Mouse (Mus musculus): ENCODE measurements at regions not wholly inside any gene's neighbourhood (a gene's known extent, or its start where the extent isn't known, plus 50 kb on each side); places are given as distances from the start of the nearest gene placed in this dataset.
A peak's percentile ranks its signal among the peaks of the same experiment; 100 is the strongest.

GRCm38 (mm10) chr4:64224918-64225317 is 178.1 kb upstream of the Tnc start:
- peak in 1 of 2 experiments; percentile 36 for DNase-seq (ENCODE audit: extremely low spot score in 1 of 2, low spot score in 2 of 2)
- intact Hi-C loops (cut with DNase I): no loop called here

GRCm38 (mm10) chr4:64219802-64220201 is 173.0 kb upstream of the Tnc start:
- intact Hi-C loops (cut with DNase I): no loop called here
- no peak for DNase-seq (ENCODE audit: extremely low spot score in 1 of 2, low spot score in 2 of 2)

GRCm38 (mm10) chr4:64207118-64207868 is 160.5 kb upstream of the Tnc start:
- DNase-seq (ENCODE audit: extremely low spot score in 1 of 2, low spot score in 2 of 2): peak in 1 of 2 experiments; percentile 9
- intact Hi-C loops (cut with DNase I): no loop called here

GRCm38 (mm10) chr4:64200808-64201190 is 154.0 kb upstream of the Tnc start:
- intact Hi-C loops (cut with DNase I): no loop called here
- no peak for DNase-seq (ENCODE audit: extremely low spot score in 1 of 2, low spot score in 2 of 2)

- intact Hi-C loops (cut with DNase I): no loop called here
- DNase-seq (ENCODE audit: extremely low spot score in 1 of 2, low spot score in 2 of 2): peak; percentile 31 to 63
These were observed 153.5 kb upstream of the Tnc start for GRCm38 (mm10) chr4:64200151-64200807.

DNA sequence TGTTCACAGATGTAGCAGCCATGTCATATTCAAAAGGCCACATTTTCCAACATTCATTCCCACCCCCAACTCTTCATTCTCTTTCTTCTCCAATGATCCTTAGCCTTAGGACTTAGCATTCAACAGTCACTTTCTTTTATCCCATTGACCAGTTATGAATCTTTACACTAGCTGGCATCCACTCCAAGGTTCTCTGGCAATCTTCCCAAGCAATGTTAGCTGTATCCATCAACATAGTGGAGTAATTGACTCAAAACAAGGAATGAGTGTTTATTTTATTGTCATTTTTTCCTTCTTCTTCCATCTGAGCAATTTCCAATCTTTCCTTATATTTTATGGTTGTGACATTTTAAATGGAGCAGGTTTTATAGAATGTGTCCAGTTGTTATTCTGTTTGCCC is 138.2 kb upstream of the Tnc start:
- DNase-seq (ENCODE audit: extremely low spot score in 1 of 2, low spot score in 2 of 2): no peak
- intact Hi-C loops (cut with DNase I): no loop called here

DNA sequence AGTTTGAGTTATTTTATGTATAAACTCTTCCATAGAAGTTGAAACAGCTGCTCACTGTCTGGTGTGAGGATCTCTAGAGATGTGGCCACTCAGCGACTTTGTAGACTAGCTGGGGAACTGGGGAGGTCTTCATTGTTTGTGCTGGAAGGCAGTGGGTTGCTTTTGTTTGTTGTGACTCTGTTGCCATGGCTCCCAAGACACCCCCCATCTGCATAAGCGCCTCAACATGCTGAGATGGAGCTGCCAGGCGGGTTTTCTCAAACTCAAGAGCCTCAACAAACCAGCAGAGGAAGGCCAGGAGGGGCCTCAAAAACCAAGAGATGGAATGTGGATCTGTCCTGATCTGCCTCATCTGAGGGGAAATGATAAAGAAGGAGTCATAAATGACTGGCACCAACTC is 129.1 kb upstream of the Tnc start:
- DNase-seq (ENCODE audit: extremely low spot score in 1 of 2, low spot score in 2 of 2): peak in 1 of 2 experiments; percentile 18
- intact Hi-C loops (cut with DNase I): no loop called here

GRCm38 (mm10) chr4:64171476-64171875 is 124.7 kb upstream of the Tnc start:
- DNase-seq (ENCODE audit: extremely low spot score in 1 of 2, low spot score in 2 of 2): no peak
- intact Hi-C loops (cut with DNase I): no loop called here

DNA sequence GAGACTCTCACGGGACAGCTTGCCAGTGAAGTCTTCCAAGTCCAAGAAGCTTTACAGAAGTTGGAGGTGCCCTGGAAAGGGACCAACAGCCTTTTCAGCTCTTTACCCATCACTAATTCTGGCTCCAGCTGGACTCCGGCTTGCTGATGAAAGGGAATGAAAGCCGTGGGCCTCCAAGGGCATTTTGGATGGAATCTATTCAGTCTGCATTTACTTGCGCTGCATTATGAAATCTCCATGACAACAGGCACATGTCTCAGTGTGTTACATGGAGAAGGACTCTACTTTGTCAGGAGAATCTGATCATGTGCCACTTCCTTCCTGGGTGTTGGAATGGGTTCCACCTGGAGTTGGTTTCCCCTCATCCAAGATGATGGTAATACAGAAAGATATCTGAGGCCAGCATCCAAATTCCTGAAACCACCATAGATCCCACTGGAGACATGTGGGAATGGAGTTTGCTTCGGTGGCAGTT is 102.2 kb upstream of the Tnc start:
- intact Hi-C loops (cut with DNase I): loop anchor here (5.0 kb wide), 1 partner anchor 102 kb away; the partner anchor contains the start of gene Tnc
- DNase-seq (ENCODE audit: extremely low spot score in 1 of 2, low spot score in 2 of 2): peak; percentile 45 to 76

- no peak for DNase-seq (ENCODE audit: extremely low spot score in 1 of 2, low spot score in 2 of 2)
- intact Hi-C loops (cut with DNase I): loop anchor here (5.0 kb wide), 1 partner anchor 99 kb away; the partner anchor contains the start of gene Tnc
These were observed 99.1 kb upstream of the Tnc start for GRCm38 (mm10) chr4:64145924-64146323.

DNA sequence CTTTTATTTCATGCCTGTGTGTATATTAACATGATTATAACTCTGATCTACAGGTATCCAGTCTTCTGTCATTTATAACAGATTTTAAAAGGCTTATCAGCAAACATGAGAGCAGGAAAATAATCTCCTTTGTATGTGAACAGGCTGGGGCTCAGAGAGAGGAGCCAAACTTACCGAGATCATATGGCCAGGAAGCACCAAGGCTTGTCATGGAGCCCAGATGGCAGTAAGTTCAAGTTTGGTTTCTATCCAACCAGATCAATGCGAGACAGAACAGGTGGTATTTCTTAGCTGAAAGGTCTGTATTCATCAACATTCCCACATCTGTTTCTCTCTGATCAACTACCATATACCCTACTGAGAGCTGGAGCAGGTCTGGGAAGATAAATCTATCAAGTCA is 96.1 kb upstream of the Tnc start:
- no peak for DNase-seq (ENCODE audit: extremely low spot score in 1 of 2, low spot score in 2 of 2)
- intact Hi-C loops (cut with DNase I): no loop called here

- DNase-seq (ENCODE audit: extremely low spot score in 1 of 2, low spot score in 2 of 2): no peak
- intact Hi-C loops (cut with DNase I): no loop called here
These were observed 95.6 kb upstream of the Tnc start for GRCm38 (mm10) chr4:64142356-64142787.

DNA sequence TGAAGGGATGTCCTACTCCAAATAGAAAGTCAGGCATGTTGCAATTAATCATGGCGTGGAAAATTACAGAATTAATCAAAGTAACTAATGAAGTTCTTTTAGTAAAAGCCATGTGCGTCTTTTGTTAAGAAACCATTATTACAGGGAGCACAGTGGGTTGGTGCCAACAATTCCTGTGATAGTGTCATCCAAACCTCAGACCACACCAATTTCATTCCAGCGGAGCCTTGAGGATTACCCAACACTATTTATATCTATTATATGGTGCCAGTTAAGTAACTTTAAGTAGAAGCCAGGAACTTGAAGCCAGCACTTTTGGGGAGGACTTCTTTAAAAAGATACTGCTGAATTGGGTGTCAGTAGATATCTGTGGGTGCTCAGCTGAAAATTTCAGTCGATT is 93.0 kb upstream of the Tnc start:
- DNase-seq (ENCODE audit: extremely low spot score in 1 of 2, low spot score in 2 of 2): no peak
- intact Hi-C loops (cut with DNase I): no loop called here

DNA sequence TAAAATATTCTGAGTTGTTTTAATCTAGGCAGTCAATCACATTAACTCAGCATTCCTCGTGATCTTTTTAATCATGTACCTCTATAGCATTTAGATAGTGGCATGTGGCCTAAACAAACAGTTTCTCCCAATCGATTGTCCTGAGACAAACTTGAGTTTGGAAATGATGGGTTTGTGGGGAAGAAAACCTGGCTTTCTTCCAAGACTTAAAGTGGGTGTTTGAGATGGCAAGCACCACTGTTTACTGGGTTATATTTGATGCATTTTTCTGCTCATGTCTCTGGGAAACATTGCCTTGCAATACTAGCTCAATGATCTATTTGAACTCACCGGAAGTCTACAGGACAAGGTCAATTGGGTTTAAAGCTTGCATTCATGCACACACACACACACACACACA is 88.2 kb upstream of the Tnc start:
- intact Hi-C loops (cut with DNase I): no loop called here
- DNase-seq (ENCODE audit: extremely low spot score in 1 of 2, low spot score in 2 of 2): no peak

GRCm38 (mm10) chr4:64129290-64129689 is 82.5 kb upstream of the Tnc start:
- DNase-seq (ENCODE audit: extremely low spot score in 1 of 2, low spot score in 2 of 2): no peak
- intact Hi-C loops (cut with DNase I): no loop called here

- DNase-seq (ENCODE audit: extremely low spot score in 1 of 2, low spot score in 2 of 2): no peak
- intact Hi-C loops (cut with DNase I): no loop called here
These were observed 77.7 kb upstream of the Tnc start for GRCm38 (mm10) chr4:64124387-64125088.

DNA sequence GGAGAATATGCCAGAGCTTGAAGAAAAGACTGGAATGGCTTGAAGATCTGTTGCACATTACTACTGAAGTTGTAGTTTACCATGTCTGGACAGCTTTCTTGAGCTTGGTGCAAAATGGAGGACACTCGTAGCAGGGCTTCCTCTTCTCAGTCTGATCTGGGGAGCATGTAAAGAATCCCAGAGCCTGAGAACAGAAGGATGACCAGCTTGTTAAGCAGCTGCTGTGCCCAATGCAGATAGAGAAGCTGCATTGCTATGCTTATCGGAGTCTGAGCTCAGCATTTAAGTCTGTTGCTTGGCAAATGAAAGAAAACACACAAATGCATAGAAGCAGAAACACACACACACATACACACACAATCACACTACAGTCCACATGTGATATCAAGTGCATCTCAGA is 76.9 kb upstream of the Tnc start:
- peak in 1 of 2 experiments; percentile 36 for DNase-seq (ENCODE audit: extremely low spot score in 1 of 2, low spot score in 2 of 2)
- intact Hi-C loops (cut with DNase I): no loop called here

GRCm38 (mm10) chr4:64098247-64098646 is 51.4 kb upstream of the Tnc start:
- DNase-seq (ENCODE audit: extremely low spot score in 1 of 2, low spot score in 2 of 2): no peak
- intact Hi-C loops (cut with DNase I): no loop called here

All from left cerebral cortex, postnatal 10 days (tissue).